Mouse (Mus musculus) c-Kit-positive CD71-positive TER-119-negative erythroid progenitor cells, embryonic 14.5 days (primary cell): Measurements from ENCODE around the gene Gtf2f2.

Experiments used
- DNase-seq: peaks from one replicate; pipeline ENCODE4 v3.0.0-alpha.2; 2013; ENCODE audit warnings: low read depth

Gene Gtf2f2

GRCm38 (mm10) chr14:76010102-76011061 is at the start of gene Gtf2f2:
TSS of gene Gtf2f2 (minus strand) at chr14:76010865.
- DNase-seq: peak; percentile 90

- DNase-seq: no peak
Measured at GRCm38 (mm10) chr14:76059441-76059840, 48.8 kb upstream of the Gtf2f2 start.

- DNase-seq: no peak
Measured at GRCm38 (mm10) chr14:76053726-76054125, 43.1 kb upstream of the Gtf2f2 start.

GRCm38 (mm10) chr14:76051966-76052365 is 41.3 kb upstream of the Gtf2f2 start:
- DNase-seq: no peak

GRCm38 (mm10) chr14:76045767-76046166 is 35.1 kb upstream of the Gtf2f2 start:
- no peak for DNase-seq

DNA sequence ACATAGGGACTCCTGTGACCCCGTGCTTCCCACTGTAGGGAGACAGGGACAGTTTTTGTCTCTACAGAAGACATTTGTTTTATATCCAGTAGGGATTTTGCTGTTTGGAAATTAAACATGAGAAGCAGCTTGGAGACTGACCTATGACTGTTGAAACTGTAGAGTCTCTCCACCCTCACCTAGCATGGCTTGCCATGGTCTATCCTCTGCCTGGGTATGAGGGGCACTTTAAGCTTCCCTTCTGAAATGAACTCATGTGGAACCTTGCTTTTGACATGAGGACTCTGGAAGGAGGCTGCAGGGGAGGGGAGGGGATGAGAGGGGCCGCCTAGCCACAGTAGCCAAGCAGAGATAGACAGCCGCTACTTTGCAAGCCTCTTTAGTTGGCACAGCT is 33.5 kb upstream of the Gtf2f2 start:
- DNase-seq: no peak

- DNase-seq: no peak
Measured at GRCm38 (mm10) chr14:76043251-76044163, 32.8 kb upstream of the Gtf2f2 start.

DNA sequence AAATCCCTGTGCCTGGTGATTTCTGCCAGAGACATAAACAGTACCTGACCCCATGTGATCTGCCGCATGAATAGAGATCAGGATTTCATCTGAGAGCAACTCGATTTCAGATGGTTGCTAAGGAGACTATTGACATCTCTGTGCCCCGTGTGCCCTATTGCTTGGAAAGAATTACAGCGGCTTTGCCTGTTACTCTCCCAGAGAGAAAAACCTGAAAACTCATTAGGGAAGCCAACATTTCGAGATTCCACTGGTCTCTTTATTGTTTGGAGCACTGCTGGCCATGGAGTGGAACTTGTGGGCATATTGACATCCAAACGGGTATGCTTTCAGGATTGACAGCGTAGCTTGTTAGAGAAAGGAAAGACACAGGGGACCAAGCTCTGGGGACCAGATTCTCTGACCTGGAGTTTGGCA is 22.6 kb upstream of the Gtf2f2 start:
- DNase-seq: no peak

DNA sequence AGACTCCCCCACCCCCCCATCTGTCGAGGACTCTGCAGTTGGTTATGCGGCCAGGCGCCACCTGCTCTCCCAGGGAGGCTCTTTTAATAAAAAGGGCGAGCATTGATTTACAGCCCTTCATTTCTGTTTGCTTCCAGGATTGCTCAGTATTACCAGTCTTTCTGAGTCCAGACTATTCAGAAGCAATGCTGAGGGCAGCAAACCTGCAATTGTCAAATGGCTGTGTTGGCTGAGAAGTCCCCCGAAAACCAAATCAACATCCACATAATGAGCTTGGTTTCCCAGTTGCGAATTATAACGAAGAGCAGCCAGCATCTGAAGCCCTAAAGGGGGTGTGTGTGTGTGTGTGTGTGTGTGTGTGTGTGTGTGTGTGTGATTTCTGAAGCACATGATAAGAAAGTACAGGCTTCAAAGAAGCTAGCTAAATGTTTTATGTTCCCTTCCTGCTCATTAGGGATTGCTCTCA is 22.0 kb upstream of the Gtf2f2 start:
- DNase-seq: no peak

DNA sequence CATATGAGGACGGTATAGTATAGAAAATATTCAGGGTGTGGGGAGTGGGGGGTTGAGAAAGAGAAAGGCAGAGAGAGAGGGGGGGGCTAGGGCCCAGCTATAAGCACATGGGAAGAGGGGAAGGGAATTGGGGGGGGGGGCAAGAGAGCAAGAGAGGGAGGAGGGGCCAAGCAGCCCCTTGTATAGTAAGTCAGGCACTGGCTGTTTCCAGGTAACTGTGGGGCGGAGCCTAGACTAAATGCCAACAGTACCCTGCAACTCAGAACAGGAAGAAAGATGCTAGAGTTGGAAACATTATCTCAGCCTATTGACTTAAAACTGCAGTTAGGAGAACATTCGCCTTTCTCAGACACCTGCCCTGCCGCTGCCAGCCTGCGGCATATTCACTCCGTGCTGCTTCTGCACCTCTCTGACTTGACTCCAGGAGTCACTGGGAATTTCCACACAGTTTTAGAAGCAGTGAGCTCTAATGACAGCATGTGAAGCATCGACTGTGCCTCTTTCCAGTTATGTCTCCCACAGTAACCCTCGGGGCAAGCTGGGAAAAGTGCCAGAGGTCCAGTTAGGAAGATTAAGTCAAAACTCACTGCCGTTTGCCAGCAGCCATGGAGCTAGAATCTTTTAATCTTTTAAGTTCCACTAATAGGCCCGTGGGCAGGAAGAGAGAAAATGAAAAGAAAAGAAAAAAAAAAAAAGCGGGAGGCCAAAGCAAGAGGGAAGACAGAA is 20.6 kb upstream of the Gtf2f2 start:
- no peak for DNase-seq

GRCm38 (mm10) chr14:76024641-76025040 is 14.0 kb upstream of the Gtf2f2 start:
- no peak for DNase-seq

- no peak for DNase-seq
Measured at GRCm38 (mm10) chr14:76020927-76021719, 10.5 kb upstream of the Gtf2f2 start.

GRCm38 (mm10) chr14:76020259-76020785 is 9.7 kb upstream of the Gtf2f2 start:
- no peak for DNase-seq

DNA sequence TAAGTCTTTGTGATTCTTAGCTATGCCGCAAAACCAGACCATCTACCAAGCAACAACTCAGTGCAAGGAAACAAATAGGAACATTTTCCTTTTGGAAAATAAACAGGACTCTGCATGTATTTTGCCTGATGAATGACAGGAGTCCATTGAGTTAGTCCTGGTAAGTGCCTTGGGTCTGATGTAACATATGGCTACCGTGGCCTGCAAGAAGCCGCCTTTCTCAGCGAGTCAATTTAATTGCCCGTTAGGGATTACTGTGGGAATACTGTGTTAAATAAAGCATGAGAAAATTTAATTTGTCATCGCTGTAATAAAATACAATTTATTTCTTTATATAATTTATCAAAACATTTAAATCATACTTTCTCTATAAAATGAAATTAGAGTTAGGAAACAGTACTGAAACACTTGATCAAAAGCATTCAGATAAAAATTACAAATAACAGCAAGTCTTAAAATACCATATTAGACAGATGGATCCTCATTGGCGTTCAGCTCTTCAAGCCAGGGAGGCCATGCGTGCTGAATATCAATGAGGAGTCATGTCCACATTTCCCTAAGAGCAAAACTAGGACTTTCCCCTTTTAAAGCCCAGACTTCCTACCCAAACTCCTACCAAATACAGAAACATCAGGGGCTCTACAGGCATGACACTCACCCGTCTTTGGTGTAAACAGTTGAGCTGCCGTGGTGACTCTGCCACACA is 7.3 kb upstream of the Gtf2f2 start:
- DNase-seq: no peak

- DNase-seq: no peak
Measured at GRCm38 (mm10) chr14:76014331-76014730, 3.7 kb upstream of the Gtf2f2 start.

DNA sequence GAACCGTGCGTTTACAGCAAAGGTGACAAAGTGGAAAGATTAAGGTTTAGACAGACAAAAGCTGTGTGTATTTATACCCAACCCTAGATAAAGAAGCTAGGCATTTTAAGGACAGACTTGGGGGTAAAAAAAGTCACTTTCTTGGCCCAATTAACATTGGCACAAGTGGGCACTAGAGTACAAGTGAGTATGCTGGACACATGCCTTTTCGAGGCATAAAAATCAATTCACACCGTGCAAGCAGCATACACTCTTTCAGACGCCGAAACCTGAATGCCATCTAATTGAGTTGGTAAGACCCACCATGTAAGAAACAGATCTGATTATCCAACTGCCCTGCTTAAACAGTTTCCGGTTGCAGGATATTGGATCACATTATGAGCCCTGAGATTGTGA is 395 bp upstream of the Gtf2f2 start:
- no peak for DNase-seq

DNA sequence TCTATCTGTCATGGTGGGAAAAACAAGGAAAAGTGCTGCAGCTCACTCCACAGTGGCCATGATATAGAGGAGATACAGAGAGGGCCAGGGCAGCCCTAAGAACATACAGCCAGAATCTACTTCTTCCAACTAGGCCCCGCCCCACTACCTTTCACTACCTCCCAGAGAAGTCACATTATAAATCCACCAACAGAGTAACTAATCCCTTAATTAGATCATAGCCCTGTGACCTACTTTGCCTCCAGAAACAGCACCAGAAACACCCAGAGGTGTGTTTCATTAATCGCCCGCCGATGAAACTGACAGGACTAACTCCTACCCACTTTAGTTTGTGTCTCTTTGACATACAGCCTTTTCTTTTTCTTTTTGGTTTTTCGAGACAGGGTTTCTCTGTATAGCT is 1.5 kb downstream of the Gtf2f2 start:
- peak; percentile 16 for DNase-seq

GRCm38 (mm10) chr14:76008174-76008573 is 2.5 kb downstream of the Gtf2f2 start:
- DNase-seq: no peak

DNA sequence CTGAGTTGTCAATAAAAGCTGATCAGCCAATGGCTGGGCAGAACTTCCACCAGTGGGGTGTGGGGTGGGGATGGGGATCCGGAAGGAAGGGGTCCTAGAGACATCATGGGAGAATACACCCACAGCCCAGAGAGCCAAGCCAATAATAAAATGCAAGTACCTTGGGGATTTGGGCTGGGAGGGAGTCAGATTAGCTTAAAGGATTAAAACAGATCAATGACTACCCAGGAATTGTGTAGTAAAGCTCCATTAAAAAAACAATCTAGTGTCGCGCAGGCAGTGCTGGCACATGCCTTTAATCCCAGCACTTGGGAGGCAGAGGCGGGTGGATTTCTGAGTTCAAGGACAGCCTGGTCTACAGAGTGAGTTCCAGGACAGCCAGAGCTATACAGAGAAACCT is 5.7 kb downstream of the Gtf2f2 start:
- no peak for DNase-seq

DNA sequence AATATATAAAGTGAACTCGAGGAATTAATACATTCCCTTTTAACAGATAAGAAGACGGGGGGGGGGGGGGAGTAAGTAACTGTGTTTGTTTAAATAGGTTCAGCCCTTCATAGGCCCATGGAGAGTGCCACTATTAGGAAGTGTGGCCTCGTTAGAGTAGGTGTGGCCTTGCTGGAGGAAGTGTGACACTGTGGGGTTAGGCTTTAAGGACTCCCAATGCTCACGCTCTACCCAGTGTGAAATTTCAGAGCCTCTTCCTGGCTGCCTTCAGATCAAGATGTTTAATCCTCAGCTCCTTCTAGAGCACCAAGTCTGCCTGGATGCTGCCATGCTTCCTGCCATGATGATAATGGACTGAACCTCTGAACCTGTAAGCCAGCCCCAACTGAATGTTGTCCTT is 8.9 kb downstream of the Gtf2f2 start:
- no peak for DNase-seq
